7 mouse cellular contexts compared by ENCODE assay signal in genomic region chr11:94548041-94548784, GRCm38 (mm10). TPM values are rescaled to one million over a fixed set of nuclear protein-coding genes. Genes with fewer than 3 reads are reported as not detected.
DNase-seq lines count a peak whose midpoint lies in the region; TF ChIP-seq lines count a peak whose summit lies in the region.

No protein-coding gene starts in this region.

- peaks cover 26% of the 10 kb centered on the region for H3K4me1 ChIP-seq in E14TG2a.4 (replicated peaks; ENCODE audit: low read depth, low read length)
- H3K4me1 ChIP-seq in embryonic fibroblast, embryonic 13.5 days (ENCODE audit: control insufficient read depth, insufficient read depth, low read length) = peaks cover 4% of the 10 kb centered on the region; the same call in 1 of the 2 replicates

- no peak for TF ChIP-seq POLR2A in embryonic fibroblast, embryonic 13.5 days (IDR thresholded peaks at IDR 0.05; ENCODE audit: low read depth, low read length)

- no peak for TF ChIP-seq CTCF in E14TG2a.4 (conservative IDR thresholded peaks at IDR 0.05; ENCODE audit: low read length)
- no peak for TF ChIP-seq CTCF in embryonic fibroblast, embryonic 13.5 days (IDR thresholded peaks at IDR 0.05; ENCODE audit: borderline replicate concordance, insufficient read depth, low read length)

- H3K27ac ChIP-seq in embryonic fibroblast, embryonic 13.5 days (ENCODE audit: insufficient read depth, low read length) = peak overlapping the region; percentile 78

- no peaks in the 10 kb centered on the region for H3K36me3 ChIP-seq in E14TG2a.4 (ENCODE audit: insufficient read depth, low read length)

- DNase-seq in adrenal gland, postnatal 10 days = peak; percentile 74
- DNase-seq in heart, postnatal 10 days = peak; percentile 54 to 63
- DNase-seq in layer of hippocampus, postnatal 10 days (ENCODE audit: low spot score in 2 of 2) = peak; percentile 64 to 69
- peak; percentile 39 to 48 for DNase-seq in lung, postnatal 4 days
- peak; percentile 56 for DNase-seq in right cerebral cortex, postnatal 14 days

- H3K9me3 ChIP-seq in E14TG2a.4 (ENCODE audit: low read length) = no peaks in the 10 kb centered on the region

- peak overlapping the region; percentile 88 for H3K4me3 ChIP-seq in E14TG2a.4 (replicated peaks; ENCODE audit: low read length)
- H3K4me3 ChIP-seq in embryonic fibroblast, embryonic 13.5 days (ENCODE audit: insufficient read depth, low read length) = peak overlapping the region; percentile 45

- H3K27me3 ChIP-seq in E14TG2a.4 (ENCODE audit: insufficient read depth, low read length) = peaks cover 9% of the 10 kb centered on the region

- intact Hi-C loops in heart, postnatal 10 days (cut with DNase I) = loop anchor here (5.0 kb wide), 1 partner anchor 126 kb away; no protein-coding TSS in a partner anchor

RNA-seq across cellular contexts. Expression of gene Rsad1, which starts 0.8 kb away (rescaled TPM):
- 10 to 100 TPM in 1 of 2 experiments, 1 to 10 TPM in 1; 8.3 to 10.1 TPM for total RNA-seq in adrenal gland, postnatal 10 days (2021)
- polyA plus RNA-seq in embryonic fibroblast, embryonic 13.5 days (2011; ENCODE audit: insufficient read length, low read depth, missing spikeins) = 4.1 and 5.5 TPM in 2 replicates
- total RNA-seq in heart, postnatal 10 days (2021) = 10 to 100 TPM in 1 of 2 experiments, 1 to 10 TPM in 1; 9.8 to 10.2 TPM
- total RNA-seq in layer of hippocampus, postnatal 10 days (2021) = 10 to 100 TPM; 13.1 to 14.1 TPM

RNA-seq across cellular contexts. Expression of gene Chad, which starts 16.6 kb away (rescaled TPM):
- 1 to 10 TPM in 1 of 2 experiments, under 1 TPM in 1; 0.39 to 2.9 TPM for total RNA-seq in adrenal gland, postnatal 10 days (2021)
- polyA plus RNA-seq in embryonic fibroblast, embryonic 13.5 days (2011; ENCODE audit: insufficient read length, low read depth, missing spikeins) = not detected in 2 replicates
- under 1 TPM; 0.74 TPM for total RNA-seq in heart, postnatal 10 days (2021)
- 1 to 10 TPM in 1 of 2 experiments, under 1 TPM in 1; 0.78 to 1.4 TPM for total RNA-seq in layer of hippocampus, postnatal 10 days (2021)

RNA-seq across cellular contexts. Expression of gene Mycbpap, which starts 26.7 kb away (rescaled TPM):
- 1 to 10 TPM; 3.3 to 4.8 TPM for total RNA-seq in adrenal gland, postnatal 10 days (2021)
- 1.6 and 2.0 TPM in 2 replicates for polyA plus RNA-seq in embryonic fibroblast, embryonic 13.5 days (2011; ENCODE audit: insufficient read length, low read depth, missing spikeins)
- total RNA-seq in heart, postnatal 10 days (2021) = 1 to 10 TPM; 3.9 to 4.9 TPM
- 1 to 10 TPM; 1.3 to 2.7 TPM for total RNA-seq in layer of hippocampus, postnatal 10 days (2021)

RNA-seq across cellular contexts. Expression of gene Epn3, which starts 48.4 kb away (rescaled TPM):
- total RNA-seq in adrenal gland, postnatal 10 days (2021) = 10 to 100 TPM in 1 of 2 experiments, 1 to 10 TPM in 1; 7.0 to 10.2 TPM
- 0.53 and 1.4 TPM in 2 replicates for polyA plus RNA-seq in embryonic fibroblast, embryonic 13.5 days (2011; ENCODE audit: insufficient read length, low read depth, missing spikeins)
- total RNA-seq in heart, postnatal 10 days (2021) = 10 to 100 TPM; 26.5 to 26.7 TPM
- 1 to 10 TPM; 3.1 to 3.3 TPM for total RNA-seq in layer of hippocampus, postnatal 10 days (2021)

RNA-seq across cellular contexts. Expression of gene Acsf2, which starts 53.5 kb away (rescaled TPM):
- 10 to 100 TPM; 55.9 to 57.7 TPM for total RNA-seq in adrenal gland, postnatal 10 days (2021)
- polyA plus RNA-seq in embryonic fibroblast, embryonic 13.5 days (2011; ENCODE audit: insufficient read length, low read depth, missing spikeins) = 13.8 and 19.4 TPM in 2 replicates
- total RNA-seq in heart, postnatal 10 days (2021) = 10 to 100 TPM; 44.5 to 49.6 TPM
- total RNA-seq in layer of hippocampus, postnatal 10 days (2021) = 10 to 100 TPM; 21.2 to 21.6 TPM

Comparison
In these comparisons a context has a peak if more than half of its experiments do, and no peak if none do; other contexts are left out.
1. Peak in every context shown above with its lines: DNase-seq, H3K4me3 ChIP-seq and H3K27ac ChIP-seq.